Mouse (Mus musculus): ENCODE measurements at regions not wholly inside any gene's neighbourhood (a gene's known extent, or its start where the extent isn't known, plus 50 kb on each side); places are given as distances from the start of the nearest gene placed in this dataset.

DNA sequence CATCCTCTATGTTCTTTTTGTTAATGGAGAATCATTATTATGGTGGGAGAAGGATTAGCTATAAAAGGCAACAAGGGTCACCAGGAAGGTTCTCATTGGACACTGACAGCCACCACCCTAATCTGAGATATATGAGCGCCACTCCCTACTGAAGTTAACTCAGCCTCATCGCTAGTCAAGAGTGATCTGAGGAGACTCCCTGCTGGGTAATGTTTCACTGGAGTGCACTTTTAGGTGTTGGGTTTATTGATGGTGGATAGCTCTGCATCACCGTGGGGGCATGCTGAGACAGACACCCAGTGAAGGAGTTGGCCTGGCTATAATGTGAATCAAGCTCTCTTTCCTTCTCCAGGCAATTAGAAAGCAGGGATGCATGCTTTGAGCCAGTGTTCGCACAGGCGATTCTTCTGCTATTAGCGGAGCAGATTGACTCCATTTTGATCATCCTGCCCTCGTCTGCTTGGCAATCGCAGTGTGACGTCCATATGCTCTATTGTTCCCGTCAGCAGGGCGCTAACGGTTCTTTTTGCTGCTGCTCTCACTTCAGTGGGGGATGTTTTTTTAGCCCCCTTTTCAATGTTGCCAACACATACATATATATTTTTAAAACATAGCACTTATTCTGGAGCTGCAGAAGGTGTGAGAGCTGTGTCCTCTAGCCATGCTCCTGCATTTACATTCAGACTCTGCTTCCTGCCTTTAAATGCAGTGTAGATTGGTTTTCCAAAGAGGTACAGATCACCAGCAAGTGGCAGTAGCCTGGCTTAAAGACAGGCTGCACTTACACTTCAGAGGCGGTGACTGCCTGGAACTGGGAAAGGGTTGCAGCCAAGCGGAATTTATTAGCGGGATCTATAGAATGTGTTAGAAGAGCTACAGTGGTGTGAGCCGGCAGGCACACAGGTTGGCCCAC is 263.9 kb upstream of the Dph6 start:
- 85% methylated on average over 16 of the region's 16 CpGs for WGBS
- Histone ChIP-seq H3K27me3 (ENCODE audit: control insufficient read depth, insufficient read depth, low read length) (no peaks in the 10 kb centered on the region), H3K4me2 (ENCODE audit: low read depth, low read length) (no peak overlapping the region), H3K9me3 (replicated peaks; ENCODE audit: control insufficient read depth, low read length) (no peaks in the 10 kb centered on the region), H3K4me1 (ENCODE audit: control insufficient read depth, insufficient read depth, low read length) (no peaks in the 10 kb centered on the region), H3K4me3 (replicated peaks; ENCODE audit: low read length) (no peak overlapping the region), H3K36me3 (ENCODE audit: control insufficient read depth, insufficient read depth, low read length) (no peaks in the 10 kb centered on the region), H3K27ac (ENCODE audit: low read length) (no peak overlapping the region), H3K9ac (ENCODE audit: low read length) (no peak overlapping the region)
- ATAC-seq (ENCODE audit: insufficient read depth, low FRiP score) = no peak

DNA sequence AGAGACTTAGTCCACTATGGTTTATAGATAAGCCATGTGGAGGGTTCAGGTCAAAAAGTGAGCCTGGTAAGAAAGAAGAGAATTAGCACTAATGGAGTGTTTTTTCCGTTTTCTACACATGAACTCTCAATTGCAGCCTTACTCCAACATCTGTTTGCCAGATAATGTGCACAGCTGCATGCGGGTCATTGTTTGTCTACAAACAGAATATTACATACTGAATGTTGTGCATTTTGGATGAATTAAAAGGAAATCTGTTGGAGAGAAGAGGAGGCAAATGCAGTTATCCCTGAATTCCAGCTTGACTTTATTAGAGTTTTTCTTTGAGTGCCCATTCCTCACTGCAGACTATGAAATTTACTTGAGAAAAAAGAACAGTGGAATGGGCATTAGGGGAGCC is 269.1 kb upstream of the Dph6 start:
- Histone ChIP-seq H3K4me1 (ENCODE audit: control insufficient read depth, insufficient read depth, low read length) (no peaks in the 10 kb centered on the region), H3K27me3 (ENCODE audit: control insufficient read depth, insufficient read depth, low read length) (no peaks in the 10 kb centered on the region), H3K36me3 (ENCODE audit: control insufficient read depth, insufficient read depth, low read length) (no peaks in the 10 kb centered on the region), H3K9ac (ENCODE audit: low read length) (no peak overlapping the region), H3K4me2 (ENCODE audit: low read depth, low read length) (no peak overlapping the region), H3K27ac (ENCODE audit: low read length) (no peak overlapping the region), H3K4me3 (replicated peaks; ENCODE audit: low read length) (no peak overlapping the region), H3K9me3 (replicated peaks; ENCODE audit: control insufficient read depth, low read length) (no peaks in the 10 kb centered on the region)
- WGBS = 64% methylated on average over 2 of the region's 2 CpGs
- no peak for ATAC-seq (ENCODE audit: insufficient read depth, low FRiP score)

DNA sequence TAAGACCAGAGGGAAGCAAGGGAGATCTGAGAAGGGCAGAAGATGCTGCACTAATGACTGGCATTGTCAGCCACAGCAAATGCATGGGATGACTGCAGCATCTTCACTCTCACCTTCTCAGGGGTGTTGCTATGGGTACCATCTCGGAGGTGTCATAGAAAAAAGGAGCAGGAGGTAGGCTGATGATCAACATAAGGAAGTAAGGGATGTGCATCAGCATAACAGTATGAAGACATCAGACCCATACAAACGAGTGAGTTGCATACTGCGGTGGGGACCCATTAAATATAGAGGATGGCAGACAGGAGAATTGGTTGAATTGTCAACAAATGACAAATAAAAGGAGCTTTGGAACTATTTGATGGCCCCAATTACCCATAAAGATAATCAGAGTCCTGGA is 280.7 kb upstream of the Dph6 start:
- no peak overlapping the region for H3K4me2 ChIP-seq (ENCODE audit: low read depth, low read length)

DNA sequence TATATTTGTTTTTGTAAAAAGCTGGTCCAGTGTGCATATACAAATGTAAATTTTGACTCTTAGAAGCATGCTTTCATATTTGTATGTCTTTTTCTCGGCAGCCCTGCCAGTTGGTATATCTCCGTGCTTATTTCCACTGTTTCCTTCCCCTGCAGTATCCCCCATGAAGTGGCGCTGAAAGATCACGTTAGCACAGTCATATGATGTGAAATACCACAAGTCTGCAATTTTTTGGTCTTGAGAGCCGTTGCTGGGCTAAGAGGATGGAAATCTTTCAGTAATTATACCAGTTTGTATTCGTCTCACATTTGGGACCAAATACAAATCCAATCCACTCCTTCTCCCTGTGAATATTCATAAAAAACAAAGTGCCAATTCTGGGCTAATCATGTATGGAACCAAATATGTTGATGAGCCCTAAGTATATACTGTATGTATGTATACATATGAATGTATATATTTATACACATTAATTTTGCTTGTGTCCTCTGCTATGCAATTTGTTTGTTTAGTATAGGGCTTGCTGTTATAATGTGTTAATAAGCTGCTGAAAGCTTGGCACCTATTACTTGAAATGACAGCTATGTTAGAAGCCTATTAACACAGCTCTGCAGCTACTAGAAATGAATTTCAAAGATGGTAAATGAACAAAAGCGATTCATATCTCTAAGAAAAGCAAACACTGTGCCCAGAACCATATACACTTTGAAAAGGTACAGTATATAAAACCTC is 283.8 kb upstream of the Dph6 start:
- no peak for ATAC-seq (ENCODE audit: insufficient read depth, low FRiP score)
- Histone ChIP-seq H3K9me3 (replicated peaks; ENCODE audit: control insufficient read depth, low read length) (no peaks in the 10 kb centered on the region), H3K4me1 (ENCODE audit: control insufficient read depth, insufficient read depth, low read length) (no peaks in the 10 kb centered on the region), H3K4me3 (replicated peaks; ENCODE audit: low read length) (no peak overlapping the region), H3K36me3 (ENCODE audit: control insufficient read depth, insufficient read depth, low read length) (no peaks in the 10 kb centered on the region), H3K9ac (ENCODE audit: low read length) (no peak overlapping the region), H3K27me3 (ENCODE audit: control insufficient read depth, insufficient read depth, low read length) (no peaks in the 10 kb centered on the region), H3K4me2 (ENCODE audit: low read depth, low read length) (no peak overlapping the region), H3K27ac (ENCODE audit: low read length) (no peak overlapping the region)
- 53% methylated on average over 7 of the region's 7 CpGs for WGBS

More for the DNA sequence above, 280.7 kb upstream of the Dph6 start:
- H3K4me1 ChIP-seq (ENCODE audit: control insufficient read depth, insufficient read depth, low read length) = no peaks in the 10 kb centered on the region
- H3K9ac ChIP-seq (ENCODE audit: low read length) = no peak overlapping the region
- no peaks in the 10 kb centered on the region for H3K36me3 ChIP-seq (ENCODE audit: control insufficient read depth, insufficient read depth, low read length)
- no peak for ATAC-seq (ENCODE audit: insufficient read depth, low FRiP score)
- no peaks in the 10 kb centered on the region for H3K9me3 ChIP-seq (replicated peaks; ENCODE audit: control insufficient read depth, low read length)
- no peak overlapping the region for H3K4me3 ChIP-seq (replicated peaks; ENCODE audit: low read length)
- no peak overlapping the region for H3K27ac ChIP-seq (ENCODE audit: low read length)
- 64% methylated on average over 3 of the region's 3 CpGs for whole genome bisulfite sequencing
- H3K27me3 ChIP-seq (ENCODE audit: control insufficient read depth, insufficient read depth, low read length) = no peaks in the 10 kb centered on the region

DNA sequence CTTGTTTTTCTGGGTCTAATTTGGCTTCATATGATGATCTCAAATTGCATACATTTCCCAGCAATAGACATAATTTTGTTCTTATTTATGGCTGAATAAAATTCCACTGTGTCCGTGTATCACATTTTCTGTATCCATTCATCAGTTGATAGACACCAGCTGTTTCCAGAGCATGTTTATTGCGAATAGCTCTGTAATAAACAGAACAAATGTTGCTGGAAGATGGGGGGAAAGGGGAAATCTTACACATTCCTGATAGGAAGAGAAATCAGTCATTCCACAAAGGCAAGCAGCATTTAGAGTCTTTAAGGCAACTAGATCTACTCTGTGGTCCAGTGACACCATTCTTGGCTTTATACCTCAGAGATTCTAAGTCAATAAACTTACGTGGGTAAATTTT is 311.3 kb upstream of the Dph6 start:
- no peaks in the 10 kb centered on the region for H3K9me3 ChIP-seq (replicated peaks; ENCODE audit: control insufficient read depth, low read length)
- H3K9ac ChIP-seq (ENCODE audit: low read length) = no peak overlapping the region
- no peak overlapping the region for H3K4me3 ChIP-seq (replicated peaks; ENCODE audit: low read length)
- no peak overlapping the region for H3K4me2 ChIP-seq (ENCODE audit: low read depth, low read length)
- WGBS = 50% methylated on average over 3 of the region's 3 CpGs
- no peak for ATAC-seq (ENCODE audit: insufficient read depth, low FRiP score)
- H3K27me3 ChIP-seq (ENCODE audit: control insufficient read depth, insufficient read depth, low read length) = no peaks in the 10 kb centered on the region
- no peaks in the 10 kb centered on the region for H3K36me3 ChIP-seq (ENCODE audit: control insufficient read depth, insufficient read depth, low read length)
- no peaks in the 10 kb centered on the region for H3K4me1 ChIP-seq (ENCODE audit: control insufficient read depth, insufficient read depth, low read length)
- no peak overlapping the region for H3K27ac ChIP-seq (ENCODE audit: low read length)

DNA sequence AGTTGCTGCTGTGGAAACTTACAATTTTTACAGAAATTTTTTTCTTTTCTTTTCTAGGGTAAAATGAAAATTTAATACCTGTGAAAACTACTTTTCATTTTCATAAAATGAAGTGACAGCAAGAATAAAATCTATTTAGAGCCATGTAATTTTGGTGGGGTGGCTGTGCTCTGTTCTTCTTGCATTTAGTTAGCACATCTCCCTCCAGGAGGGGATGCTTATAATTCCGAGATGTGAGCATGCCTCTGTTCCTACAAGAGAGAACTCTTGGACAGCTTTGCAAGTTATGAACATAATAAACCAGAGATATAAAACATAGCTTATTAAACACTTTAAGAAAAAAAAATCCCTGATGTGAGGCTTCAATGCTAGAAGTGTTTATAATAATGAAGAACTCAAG is 313.9 kb upstream of the Dph6 start:
- Histone ChIP-seq H3K27ac (ENCODE audit: low read length) (no peak overlapping the region), H3K9me3 (replicated peaks; ENCODE audit: control insufficient read depth, low read length) (no peaks in the 10 kb centered on the region), H3K27me3 (ENCODE audit: control insufficient read depth, insufficient read depth, low read length) (no peaks in the 10 kb centered on the region), H3K9ac (ENCODE audit: low read length) (no peak overlapping the region), H3K4me3 (replicated peaks; ENCODE audit: low read length) (no peak overlapping the region), H3K36me3 (ENCODE audit: control insufficient read depth, insufficient read depth, low read length) (no peaks in the 10 kb centered on the region), H3K4me1 (ENCODE audit: control insufficient read depth, insufficient read depth, low read length) (no peaks in the 10 kb centered on the region), H3K4me2 (ENCODE audit: low read depth, low read length) (no peak overlapping the region)
- ATAC-seq (ENCODE audit: insufficient read depth, low FRiP score) = no peak
- WGBS = 58% methylated on average over 1 of the region's 1 CpGs

DNA sequence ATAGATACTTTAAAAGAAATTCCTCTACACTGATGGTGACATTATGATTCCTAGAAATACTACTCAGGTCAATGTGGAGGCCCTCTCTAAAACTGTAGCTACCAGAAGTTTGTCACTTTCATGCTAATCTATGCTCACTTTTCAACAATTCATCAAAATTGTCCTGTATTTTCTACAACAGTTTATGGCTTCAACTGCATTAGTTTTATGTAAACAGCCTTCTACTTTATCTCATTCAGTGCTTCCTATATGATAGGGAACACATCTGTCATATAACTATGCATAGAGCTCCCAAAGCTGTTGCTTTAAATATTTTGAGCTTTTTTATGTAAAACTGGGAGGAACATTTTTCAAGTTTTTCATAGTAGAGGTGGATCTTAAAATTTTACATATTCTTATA is 338.7 kb upstream of the Dph6 start:
- ATAC-seq (ENCODE audit: insufficient read depth, low FRiP score) = no peak

DNA sequence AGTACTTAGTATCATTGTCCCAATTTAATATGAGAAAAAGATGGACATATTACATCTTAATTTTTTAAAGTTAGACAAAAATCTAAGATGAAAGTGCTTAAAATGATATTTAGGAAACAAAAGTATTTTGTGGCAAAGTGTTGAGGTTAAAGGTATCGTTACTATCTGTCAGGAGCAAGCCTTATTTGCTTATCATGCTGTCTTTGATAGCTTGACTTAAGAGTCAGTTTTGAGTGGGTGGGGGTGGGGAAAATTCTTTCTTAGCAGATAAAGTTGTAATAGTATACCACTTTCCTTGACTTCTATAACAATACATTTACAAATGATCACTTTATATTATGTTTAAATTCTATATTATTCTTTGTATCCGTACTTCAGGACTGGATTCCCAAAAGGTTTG is 339.1 kb upstream of the Dph6 start:
- no peak for ATAC-seq (ENCODE audit: insufficient read depth, low FRiP score)
- no peaks in the 10 kb centered on the region for H3K36me3 ChIP-seq (ENCODE audit: control insufficient read depth, insufficient read depth, low read length)
- no peak overlapping the region for H3K4me2 ChIP-seq (ENCODE audit: low read depth, low read length)
- WGBS = 68% methylated on average over 2 of the region's 2 CpGs
- H3K27ac ChIP-seq (ENCODE audit: low read length) = no peak overlapping the region
- no peaks in the 10 kb centered on the region for H3K9me3 ChIP-seq (replicated peaks; ENCODE audit: control insufficient read depth, low read length)
- H3K9ac ChIP-seq (ENCODE audit: low read length) = no peak overlapping the region
- no peaks in the 10 kb centered on the region for H3K27me3 ChIP-seq (ENCODE audit: control insufficient read depth, insufficient read depth, low read length)
- no peak overlapping the region for H3K4me3 ChIP-seq (replicated peaks; ENCODE audit: low read length)
- H3K4me1 ChIP-seq (ENCODE audit: control insufficient read depth, insufficient read depth, low read length) = no peaks in the 10 kb centered on the region

More for the DNA sequence above, 338.7 kb upstream of the Dph6 start:
- H3K4me2 ChIP-seq (ENCODE audit: low read depth, low read length) = no peak overlapping the region
- H3K9me3 ChIP-seq (replicated peaks; ENCODE audit: control insufficient read depth, low read length) = no peaks in the 10 kb centered on the region
- no peak overlapping the region for H3K9ac ChIP-seq (ENCODE audit: low read length)
- no peak overlapping the region for H3K4me3 ChIP-seq (replicated peaks; ENCODE audit: low read length)
- H3K36me3 ChIP-seq (ENCODE audit: control insufficient read depth, insufficient read depth, low read length) = no peaks in the 10 kb centered on the region
- no peaks in the 10 kb centered on the region for H3K4me1 ChIP-seq (ENCODE audit: control insufficient read depth, insufficient read depth, low read length)
- no peak overlapping the region for H3K27ac ChIP-seq (ENCODE audit: low read length)
- no peaks in the 10 kb centered on the region for H3K27me3 ChIP-seq (ENCODE audit: control insufficient read depth, insufficient read depth, low read length)

DNA sequence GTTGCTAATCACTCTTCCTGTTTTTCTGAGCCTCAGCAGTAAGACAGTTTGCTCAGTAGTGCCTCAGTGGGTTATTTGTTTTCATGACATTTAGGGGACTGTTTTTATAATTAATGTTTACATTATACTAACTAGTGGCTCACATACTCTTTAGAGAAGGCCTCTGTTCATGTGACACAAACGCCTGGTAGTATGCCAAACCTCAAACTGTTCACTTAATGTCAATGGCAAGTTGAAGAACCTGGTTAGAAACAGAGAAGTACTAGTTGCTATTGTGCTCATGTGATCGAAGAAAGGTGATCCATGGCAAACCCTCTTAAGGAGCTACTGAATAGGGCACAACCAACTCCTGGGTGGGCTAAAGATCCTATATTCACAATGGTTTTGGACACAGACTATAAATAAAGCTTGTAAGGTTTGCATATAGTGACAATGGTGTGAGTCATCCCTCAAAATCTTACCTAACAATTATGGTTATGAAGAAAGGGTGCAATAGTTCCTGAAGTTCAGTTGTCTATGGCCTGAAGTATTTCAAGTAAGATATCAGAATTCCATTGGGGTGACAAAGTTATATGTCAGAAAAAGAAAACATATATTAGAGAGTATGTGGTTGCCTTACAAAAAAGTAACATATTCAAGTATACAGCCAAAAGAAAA is 340.1 kb upstream of the Dph6 start:
- Histone ChIP-seq H3K9ac (ENCODE audit: low read length) (no peak overlapping the region), H3K36me3 (ENCODE audit: control insufficient read depth, insufficient read depth, low read length) (no peaks in the 10 kb centered on the region), H3K9me3 (replicated peaks; ENCODE audit: control insufficient read depth, low read length) (no peaks in the 10 kb centered on the region), H3K4me2 (ENCODE audit: low read depth, low read length) (no peak overlapping the region), H3K27ac (ENCODE audit: low read length) (no peak overlapping the region), H3K27me3 (ENCODE audit: control insufficient read depth, insufficient read depth, low read length) (no peaks in the 10 kb centered on the region), H3K4me1 (ENCODE audit: control insufficient read depth, insufficient read depth, low read length) (no peaks in the 10 kb centered on the region), H3K4me3 (replicated peaks; ENCODE audit: low read length) (no peak overlapping the region)
- ATAC-seq (ENCODE audit: insufficient read depth, low FRiP score) = no peak
- 66% methylated on average over 2 of the region's 2 CpGs for WGBS

Measured in stomach, embryonic 16.5 days (tissue).